Mouse (Mus musculus): ENCODE data around the gene Dnaaf2. TPM values are rescaled to one million over a fixed set of nuclear protein-coding genes. Genes with fewer than 3 reads are reported as not detected.

Dnaaf2 gene
- total RNA-seq (2017), result 1.3 to 3.4 TPM (median 1.7 TPM) in 3 replicates

DNA sequence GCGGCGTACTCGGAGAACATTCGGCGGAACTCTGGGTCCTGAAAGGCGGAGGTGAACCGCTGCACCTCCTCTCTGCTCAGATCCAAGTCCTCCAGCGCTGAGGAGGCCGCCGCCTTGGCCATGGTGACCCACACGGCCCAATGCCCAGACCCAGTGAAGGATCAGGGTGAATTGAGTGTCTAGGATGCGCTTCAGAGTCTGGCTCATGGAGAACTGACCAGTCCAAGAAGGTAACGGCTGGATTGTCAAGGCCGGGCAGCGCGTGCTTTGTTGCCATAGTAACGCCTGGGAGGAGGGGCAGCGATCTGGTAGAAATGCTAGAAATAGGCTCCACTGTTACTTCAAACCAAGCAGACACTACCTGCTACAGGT, at the start of gene Dnaaf2:
Gene Dnaaf2, minus strand, starts transcription at position 266 of the 372 bp plus-strand sequence.
- ATAC-seq (replicated peaks; ENCODE audit: insufficient number of reproducible peaks, low FRiP score, low TSS enrichment, poor library complexity, severe bottlenecking), result peak; percentile 48; the same call in 1 of the 2 replicates

- peak; percentile 43 for ATAC-seq (replicated peaks; ENCODE audit: insufficient number of reproducible peaks, low FRiP score, low TSS enrichment, poor library complexity, severe bottlenecking)
These were observed 43.7 kb upstream of the Dnaaf2 start for GRCm38 (mm10) chr12:69241771-69242431.

- no peak for ATAC-seq (replicated peaks; ENCODE audit: insufficient number of reproducible peaks, low FRiP score, low TSS enrichment, poor library complexity, severe bottlenecking)
These were observed 43.2 kb upstream of the Dnaaf2 start for GRCm38 (mm10) chr12:69241405-69241770.

GRCm38 (mm10) chr12:69240876-69241275, 42.6 kb upstream of the Dnaaf2 start, which contains the start of gene Klhdc1:
Klhdc1 (plus strand) TSS chr12:69241176.
- ATAC-seq (replicated peaks; ENCODE audit: insufficient number of reproducible peaks, low FRiP score, low TSS enrichment, poor library complexity, severe bottlenecking), result no peak

DNA sequence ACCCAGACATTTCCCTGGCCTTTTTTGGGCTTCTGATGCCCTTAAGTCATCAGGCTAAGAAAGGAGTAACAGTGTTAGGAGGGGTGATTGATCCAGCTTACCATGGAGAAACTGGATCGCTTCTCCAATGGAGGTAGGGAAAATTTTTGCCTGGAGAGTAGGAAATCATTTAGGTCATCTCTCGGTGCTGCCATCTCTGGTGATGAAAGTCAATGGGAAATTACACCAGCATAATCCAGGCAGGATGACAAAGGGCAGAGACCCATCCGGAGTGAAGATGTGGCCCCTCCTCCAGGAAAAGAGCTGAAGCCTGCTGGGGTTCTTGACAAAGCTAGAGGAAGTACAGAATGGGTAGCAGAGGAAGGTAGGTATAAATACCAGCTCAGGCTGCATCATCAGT, 40.1 kb upstream of the Dnaaf2 start:
- ATAC-seq (replicated peaks; ENCODE audit: insufficient number of reproducible peaks, low FRiP score, low TSS enrichment, poor library complexity, severe bottlenecking), result no peak

GRCm38 (mm10) chr12:69235782-69236181, 37.6 kb upstream of the Dnaaf2 start:
- ATAC-seq (replicated peaks; ENCODE audit: insufficient number of reproducible peaks, low FRiP score, low TSS enrichment, poor library complexity, severe bottlenecking), result no peak

DNA sequence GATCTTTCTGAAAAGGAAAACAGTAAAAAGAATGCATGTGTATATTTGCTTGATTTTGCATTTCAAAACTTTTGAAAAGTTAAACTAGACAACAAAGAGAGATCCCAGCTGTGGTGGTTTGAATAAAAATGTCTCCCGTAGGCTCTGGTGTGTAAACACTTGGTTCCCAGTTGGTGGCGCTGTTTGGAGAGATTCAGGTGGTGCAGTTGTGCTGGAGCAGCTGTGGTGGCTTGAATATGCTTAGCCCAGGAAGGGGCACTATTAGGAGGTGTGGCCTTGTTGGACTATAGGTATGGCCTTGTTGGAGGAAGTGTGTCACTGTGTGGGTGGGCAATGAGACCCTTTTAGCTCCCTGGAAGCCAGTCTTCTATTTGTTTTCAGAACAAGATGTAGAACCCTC, 31.0 kb upstream of the Dnaaf2 start:
- ATAC-seq (replicated peaks; ENCODE audit: insufficient number of reproducible peaks, low FRiP score, low TSS enrichment, poor library complexity, severe bottlenecking), result no peak

- ATAC-seq (replicated peaks; ENCODE audit: insufficient number of reproducible peaks, low FRiP score, low TSS enrichment, poor library complexity, severe bottlenecking), result peak; percentile 82
These were observed 29.7 kb upstream of the Dnaaf2 start, which contains the start of gene Pole2 for GRCm38 (mm10) chr12:69227776-69228466. Pole2 (minus strand) TSS chr12:69228195.

DNA sequence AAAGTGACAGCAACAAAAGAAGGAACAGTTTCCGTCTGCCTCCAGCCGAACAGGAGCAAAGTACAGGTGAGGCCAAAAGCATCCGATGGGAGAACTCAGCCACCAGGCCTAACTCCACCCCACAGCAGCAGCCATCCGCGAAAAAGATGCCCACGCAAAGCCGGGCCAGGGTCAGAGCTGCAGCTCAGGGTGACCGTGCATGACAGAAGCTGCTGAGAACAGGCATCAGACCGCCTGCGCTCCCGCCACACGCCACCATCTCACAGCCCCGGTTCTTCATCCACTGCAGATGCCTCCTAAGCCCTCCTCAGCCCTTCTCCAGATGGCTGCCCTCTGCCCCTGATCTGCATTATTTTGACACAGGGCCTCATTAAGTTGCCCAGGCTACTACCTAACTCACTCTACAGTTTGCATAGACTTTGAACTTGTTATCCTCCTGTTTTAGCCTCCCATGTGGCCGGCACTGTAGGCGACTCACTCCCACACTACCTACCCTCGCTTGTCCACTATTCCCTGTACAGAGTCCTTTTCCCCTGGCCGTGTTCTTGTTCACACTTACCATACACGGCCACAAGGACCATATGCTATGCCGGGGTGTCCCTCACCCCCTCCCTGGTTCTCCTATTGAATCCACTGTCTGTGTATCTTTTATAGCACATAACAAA, 22.5 kb upstream of the Dnaaf2 start:
- ATAC-seq (replicated peaks; ENCODE audit: insufficient number of reproducible peaks, low FRiP score, low TSS enrichment, poor library complexity, severe bottlenecking), result no peak

DNA sequence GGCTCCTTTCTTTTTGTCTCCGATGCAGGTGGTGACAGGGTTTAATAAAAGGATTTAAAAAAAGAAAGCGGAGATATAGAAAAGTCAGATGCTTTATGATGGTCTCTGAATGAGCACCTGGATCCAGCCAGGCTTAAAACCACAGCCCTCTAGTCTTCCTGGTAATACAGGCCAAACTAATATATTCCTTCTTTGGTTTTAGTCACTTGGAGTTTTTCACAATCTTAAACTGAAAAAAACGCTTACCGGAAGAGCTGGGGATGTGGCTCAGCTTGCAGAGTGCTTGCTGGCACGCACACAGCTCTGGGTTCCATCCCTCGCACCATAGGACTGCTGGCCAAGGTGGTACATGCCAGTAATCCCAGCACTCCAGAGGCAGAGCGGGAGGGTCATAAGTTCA, 18.4 kb upstream of the Dnaaf2 start:
- ATAC-seq (replicated peaks; ENCODE audit: insufficient number of reproducible peaks, low FRiP score, low TSS enrichment, poor library complexity, severe bottlenecking), result no peak

DNA sequence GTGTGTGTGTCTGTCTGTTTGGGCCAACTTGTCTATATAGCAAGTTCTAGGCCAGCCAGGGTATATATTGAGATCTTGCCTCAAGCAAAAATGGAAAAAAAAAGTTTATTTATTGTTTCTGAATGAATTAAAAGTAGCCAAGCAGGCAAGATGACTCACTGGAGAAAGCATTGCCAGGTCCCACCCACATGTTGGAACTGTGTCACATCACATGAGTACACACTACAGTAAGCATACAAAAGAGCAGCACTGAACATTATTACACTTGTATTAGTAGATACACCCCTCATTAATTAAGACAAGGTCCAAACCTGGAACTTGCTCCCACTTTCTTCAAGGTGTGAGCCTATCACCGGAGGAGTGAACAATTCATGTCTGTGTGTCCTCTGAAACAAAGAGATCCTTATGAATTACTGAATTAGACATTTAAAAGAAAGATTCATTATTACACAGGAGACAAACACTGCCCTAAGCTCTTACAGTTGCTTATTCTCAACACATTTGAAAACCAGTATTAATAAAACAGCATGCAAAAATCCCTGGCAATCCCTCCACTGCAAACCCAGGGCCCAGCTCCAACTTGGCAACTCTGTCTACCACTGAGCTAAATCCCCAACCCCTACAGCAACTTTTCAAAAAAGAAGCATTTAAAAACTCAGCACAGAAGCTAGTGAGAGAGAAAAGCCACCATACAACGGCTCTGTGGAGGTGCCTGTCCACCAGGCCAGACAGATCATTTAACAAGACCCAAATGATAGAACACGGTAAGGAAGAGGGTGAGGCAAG, 17.0 kb upstream of the Dnaaf2 start:
- ATAC-seq (replicated peaks; ENCODE audit: insufficient number of reproducible peaks, low FRiP score, low TSS enrichment, poor library complexity, severe bottlenecking), result no peak

- ATAC-seq (replicated peaks; ENCODE audit: insufficient number of reproducible peaks, low FRiP score, low TSS enrichment, poor library complexity, severe bottlenecking), result no peak
These were observed 16.2 kb upstream of the Dnaaf2 start for GRCm38 (mm10) chr12:69214393-69214792.

GRCm38 (mm10) chr12:69213186-69213777, 15.1 kb upstream of the Dnaaf2 start:
- ATAC-seq (replicated peaks; ENCODE audit: insufficient number of reproducible peaks, low FRiP score, low TSS enrichment, poor library complexity, severe bottlenecking), result no peak

DNA sequence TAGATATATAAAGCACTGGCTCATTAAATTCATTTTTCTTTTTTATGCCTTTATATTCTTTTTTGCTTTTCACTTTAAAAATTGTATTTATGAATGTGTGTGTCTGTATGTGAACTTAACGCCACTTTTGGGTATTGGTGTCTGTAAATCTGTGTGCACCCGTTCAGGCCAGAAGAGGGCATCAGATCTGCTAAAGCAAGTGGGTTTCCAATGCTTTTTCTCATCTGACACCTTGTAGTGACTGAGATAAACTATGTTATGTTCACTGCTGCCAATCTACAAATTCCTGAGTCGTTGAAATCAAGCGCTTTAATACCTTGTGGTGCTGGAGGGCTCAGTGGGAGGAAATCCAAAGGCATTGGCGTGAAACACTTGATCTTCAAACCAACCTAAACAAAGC, 12.8 kb upstream of the Dnaaf2 start:
- ATAC-seq (replicated peaks; ENCODE audit: insufficient number of reproducible peaks, low FRiP score, low TSS enrichment, poor library complexity, severe bottlenecking), result no peak

DNA sequence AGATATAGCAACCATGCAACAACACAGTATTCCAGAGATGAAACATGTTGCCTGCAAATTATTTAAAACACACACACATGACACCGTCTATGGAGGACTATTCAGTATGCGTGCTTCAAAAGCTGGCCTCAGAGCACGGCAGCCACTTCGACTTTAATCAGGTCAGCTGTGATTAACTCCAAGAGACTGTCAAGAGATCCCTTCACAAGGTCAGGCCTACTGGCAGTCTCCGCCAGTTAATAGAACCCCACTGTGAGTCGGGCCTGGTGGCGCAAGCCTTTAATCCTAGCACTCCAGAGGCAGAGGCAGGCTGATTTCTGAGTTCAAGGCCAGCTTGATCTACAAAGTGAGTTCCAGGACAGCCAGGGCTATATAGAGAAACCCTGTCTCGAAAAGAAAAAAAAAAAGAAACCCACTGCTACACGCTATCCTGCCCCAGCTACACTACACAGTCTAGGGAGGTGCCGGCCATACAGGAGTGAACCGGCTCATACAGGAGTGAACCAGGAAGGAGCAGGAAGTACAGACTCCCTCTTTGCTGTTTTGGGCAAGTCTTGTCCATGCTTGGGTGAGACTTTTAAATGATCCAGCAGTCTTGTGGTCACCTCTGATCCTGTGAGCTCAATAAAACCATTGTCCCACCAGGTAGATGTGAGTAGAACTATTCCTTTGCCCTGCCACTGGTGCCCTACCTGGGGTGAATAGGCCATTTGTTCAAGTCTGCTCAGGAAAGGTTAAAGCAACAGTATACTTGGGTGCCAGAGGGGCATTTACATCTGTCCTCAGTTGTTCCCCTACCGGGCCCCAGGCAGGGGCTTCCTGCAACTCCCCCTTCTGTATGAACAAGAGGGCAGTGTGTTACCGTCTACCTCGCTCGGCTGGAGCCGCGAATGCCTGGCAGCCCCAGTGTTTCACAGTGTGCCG, 12.1 kb upstream of the Dnaaf2 start:
- no peak for ATAC-seq (replicated peaks; ENCODE audit: insufficient number of reproducible peaks, low FRiP score, low TSS enrichment, poor library complexity, severe bottlenecking)

DNA sequence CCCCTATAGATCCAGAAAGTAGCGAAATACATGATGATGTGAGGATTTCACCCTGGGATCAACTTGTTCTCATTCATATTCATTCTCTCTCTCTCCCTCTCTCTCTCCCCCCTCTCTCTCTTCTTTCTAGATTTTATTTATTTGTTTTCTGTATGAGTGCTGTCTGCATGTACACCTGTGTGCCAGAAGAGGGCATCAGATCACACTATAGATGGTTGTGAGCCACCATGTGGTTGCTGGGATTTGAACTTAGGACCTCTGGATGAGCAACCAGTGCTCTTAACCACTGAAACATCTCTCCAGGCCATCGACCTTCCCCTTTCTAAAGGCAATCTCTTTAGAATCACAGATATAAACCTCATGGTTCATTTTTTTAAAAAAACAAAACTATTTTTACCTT, 10.3 kb upstream of the Dnaaf2 start:
- no peak for ATAC-seq (replicated peaks; ENCODE audit: insufficient number of reproducible peaks, low FRiP score, low TSS enrichment, poor library complexity, severe bottlenecking)

GRCm38 (mm10) chr12:69207926-69208325, 9.7 kb upstream of the Dnaaf2 start:
- no peak for ATAC-seq (replicated peaks; ENCODE audit: insufficient number of reproducible peaks, low FRiP score, low TSS enrichment, poor library complexity, severe bottlenecking)

GRCm38 (mm10) chr12:69207396-69207795, 9.2 kb upstream of the Dnaaf2 start:
- no peak for ATAC-seq (replicated peaks; ENCODE audit: insufficient number of reproducible peaks, low FRiP score, low TSS enrichment, poor library complexity, severe bottlenecking)

Measured in monocyte, adult 5-6 weeks (primary cell).